Mouse (Mus musculus): ENCODE measurements at regions not wholly inside any gene's neighbourhood (a gene's known extent, or its start where the extent isn't known, plus 50 kb on each side); places are given as distances from the start of the nearest gene placed in this dataset.

GRCm38 (mm10) chr3:143417401-143417800 is 535.6 kb upstream of the Pkn2 start:
- Histone ChIP-seq H3K9me3 (replicated peaks; ENCODE audit: control insufficient read depth, low read length) (no peaks in the 10 kb centered on the region), H3K4me3 (ENCODE audit: low read depth, low read length) (no peak overlapping the region), H3K36me3 (replicated peaks; ENCODE audit: control insufficient read depth, insufficient read depth, low read length) (no peaks in the 10 kb centered on the region), H3K4me2 (ENCODE audit: low read depth, low read length) (no peak overlapping the region), H3K27me3 (ENCODE audit: control insufficient read depth, insufficient read depth, low read length) (no peaks in the 10 kb centered on the region), H3K9ac (replicated peaks; ENCODE audit: low read depth, low read length) (no peak overlapping the region), H3K27ac (ENCODE audit: low read depth) (no peak overlapping the region), H3K4me1 (ENCODE audit: control insufficient read depth, insufficient read depth) (no peaks in the 10 kb centered on the region)
- 84% methylated on average over 6 of the region's 6 CpGs for WGBS
- DNase-seq (ENCODE audit: low spot score) (no peak), ATAC-seq (ENCODE audit: insufficient read depth, low read depth) (no peak)
- TF ChIP-seq EP300 (IDR thresholded peaks at IDR 0.05; ENCODE audit: low read depth) (no peak), CTCF (IDR thresholded peaks at IDR 0.05; ENCODE audit: low read depth) (no peak)

GRCm38 (mm10) chr3:143411655-143412054 is 529.9 kb upstream of the Pkn2 start:
- no peak overlapping the region for H3K4me2 ChIP-seq (ENCODE audit: low read depth, low read length)
- no peak for ATAC-seq (ENCODE audit: insufficient read depth, low read depth)
- 70% methylated on average over 4 of the region's 4 CpGs for WGBS

GRCm38 (mm10) chr3:143398966-143399365 is 517.2 kb upstream of the Pkn2 start:
- ATAC-seq (ENCODE audit: insufficient read depth, low read depth), result no peak
- Histone ChIP-seq H3K4me1 (ENCODE audit: control insufficient read depth, insufficient read depth) (no peaks in the 10 kb centered on the region), H3K27me3 (ENCODE audit: control insufficient read depth, insufficient read depth, low read length) (no peaks in the 10 kb centered on the region), H3K27ac (ENCODE audit: low read depth) (no peak overlapping the region), H3K4me3 (ENCODE audit: low read depth, low read length) (no peak overlapping the region), H3K4me2 (ENCODE audit: low read depth, low read length) (no peak overlapping the region), H3K36me3 (replicated peaks; ENCODE audit: control insufficient read depth, insufficient read depth, low read length) (no peaks in the 10 kb centered on the region), H3K9ac (replicated peaks; ENCODE audit: low read depth, low read length) (no peak overlapping the region), H3K9me3 (replicated peaks; ENCODE audit: control insufficient read depth, low read length) (no peaks in the 10 kb centered on the region)
- WGBS, result 69% methylated on average over 2 of the region's 2 CpGs
- DNase-seq (ENCODE audit: low spot score), result no peak
- TF ChIP-seq EP300 (IDR thresholded peaks at IDR 0.05; ENCODE audit: low read depth) (no peak), CTCF (IDR thresholded peaks at IDR 0.05; ENCODE audit: low read depth) (no peak)

More at GRCm38 (mm10) chr3:143411655-143412054, 529.9 kb upstream of the Pkn2 start:
- Histone ChIP-seq H3K4me3 (ENCODE audit: low read depth, low read length) (no peak overlapping the region), H3K36me3 (replicated peaks; ENCODE audit: control insufficient read depth, insufficient read depth, low read length) (no peaks in the 10 kb centered on the region), H3K9ac (replicated peaks; ENCODE audit: low read depth, low read length) (no peak overlapping the region), H3K27ac (ENCODE audit: low read depth) (no peak overlapping the region), H3K4me1 (ENCODE audit: control insufficient read depth, insufficient read depth) (no peaks in the 10 kb centered on the region), H3K9me3 (replicated peaks; ENCODE audit: control insufficient read depth, low read length) (no peaks in the 10 kb centered on the region), H3K27me3 (ENCODE audit: control insufficient read depth, insufficient read depth, low read length) (no peaks in the 10 kb centered on the region)
- TF ChIP-seq CTCF (IDR thresholded peaks at IDR 0.05; ENCODE audit: low read depth), result no peak
- TF ChIP-seq EP300 (IDR thresholded peaks at IDR 0.05; ENCODE audit: low read depth), result no peak
- DNase-seq (ENCODE audit: low spot score), result no peak

GRCm38 (mm10) chr3:143384357-143384756 is 502.6 kb upstream of the Pkn2 start:
- no peak for ATAC-seq (ENCODE audit: insufficient read depth, low read depth)
- H3K4me1 ChIP-seq (ENCODE audit: control insufficient read depth, insufficient read depth), result no peaks in the 10 kb centered on the region
- no peak overlapping the region for H3K27ac ChIP-seq (ENCODE audit: low read depth)
- H3K4me2 ChIP-seq (ENCODE audit: low read depth, low read length), result no peak overlapping the region
- no peak overlapping the region for H3K4me3 ChIP-seq (ENCODE audit: low read depth, low read length)
- H3K27me3 ChIP-seq (ENCODE audit: control insufficient read depth, insufficient read depth, low read length), result no peaks in the 10 kb centered on the region
- no peak for DNase-seq (ENCODE audit: low spot score)
- TF ChIP-seq EP300 (IDR thresholded peaks at IDR 0.05; ENCODE audit: low read depth), result no peak
- no peak for TF ChIP-seq CTCF (IDR thresholded peaks at IDR 0.05; ENCODE audit: low read depth)
- H3K36me3 ChIP-seq (replicated peaks; ENCODE audit: control insufficient read depth, insufficient read depth, low read length), result no peaks in the 10 kb centered on the region
- WGBS, result 75% methylated on average over 1 of the region's 1 CpGs
- H3K9ac ChIP-seq (replicated peaks; ENCODE audit: low read depth, low read length), result no peak overlapping the region
- H3K9me3 ChIP-seq (replicated peaks; ENCODE audit: control insufficient read depth, low read length), result no peaks in the 10 kb centered on the region

GRCm38 (mm10) chr3:143379193-143379592 is 497.4 kb upstream of the Pkn2 start:
- Histone ChIP-seq H3K9ac (replicated peaks; ENCODE audit: low read depth, low read length) (no peak overlapping the region; the same call in 1 of the 2 replicates), H3K27ac (ENCODE audit: low read depth) (no peak overlapping the region), H3K4me2 (ENCODE audit: low read depth, low read length) (no peak overlapping the region), H3K27me3 (ENCODE audit: control insufficient read depth, insufficient read depth, low read length) (no peaks in the 10 kb centered on the region), H3K4me1 (ENCODE audit: control insufficient read depth, insufficient read depth) (no peaks in the 10 kb centered on the region), H3K4me3 (ENCODE audit: low read depth, low read length) (no peak overlapping the region), H3K36me3 (replicated peaks; ENCODE audit: control insufficient read depth, insufficient read depth, low read length) (no peaks in the 10 kb centered on the region), H3K9me3 (replicated peaks; ENCODE audit: control insufficient read depth, low read length) (no peaks in the 10 kb centered on the region)
- ATAC-seq (ENCODE audit: insufficient read depth, low read depth), result peak; percentile 83
- DNase-seq (ENCODE audit: low spot score), result peak; percentile 72
- WGBS, result 5% methylated on average over 13 of the region's 13 CpGs
- TF ChIP-seq EP300 (IDR thresholded peaks at IDR 0.05; ENCODE audit: low read depth), result no peak
- peak; percentile 89 for TF ChIP-seq CTCF (IDR thresholded peaks at IDR 0.05; ENCODE audit: low read depth)

- Histone ChIP-seq H3K36me3 (replicated peaks; ENCODE audit: control insufficient read depth, insufficient read depth, low read length) (no peaks in the 10 kb centered on the region), H3K4me3 (ENCODE audit: low read depth, low read length) (no peak overlapping the region), H3K27me3 (ENCODE audit: control insufficient read depth, insufficient read depth, low read length) (no peaks in the 10 kb centered on the region), H3K4me1 (ENCODE audit: control insufficient read depth, insufficient read depth) (no peaks in the 10 kb centered on the region), H3K9ac (replicated peaks; ENCODE audit: low read depth, low read length) (no peak overlapping the region), H3K9me3 (replicated peaks; ENCODE audit: control insufficient read depth, low read length) (no peaks in the 10 kb centered on the region), H3K27ac (ENCODE audit: low read depth) (no peak overlapping the region), H3K4me2 (ENCODE audit: low read depth, low read length) (no peak overlapping the region)
- 80% methylated on average over 5 of the region's 5 CpGs for WGBS
- TF ChIP-seq EP300 (IDR thresholded peaks at IDR 0.05; ENCODE audit: low read depth) (no peak), CTCF (IDR thresholded peaks at IDR 0.05; ENCODE audit: low read depth) (no peak)
- ATAC-seq (ENCODE audit: insufficient read depth, low read depth), result no peak
- no peak for DNase-seq (ENCODE audit: low spot score)
These were observed 495.6 kb upstream of the Pkn2 start for GRCm38 (mm10) chr3:143377446-143377845.

Data from heart, postnatal 0 days (tissue).